Mouse (Mus musculus): ENCODE data around the gene Ywhaq. TPM values are rescaled to one million over a fixed set of nuclear protein-coding genes. Genes with fewer than 3 reads are reported as not detected.

Ywhaq gene
- 897 and 917 TPM in 2 replicates for polyA plus RNA-seq (2014; fragmentation: Nextera tagmentation; extraction: Ambion mirVana)

DNA sequence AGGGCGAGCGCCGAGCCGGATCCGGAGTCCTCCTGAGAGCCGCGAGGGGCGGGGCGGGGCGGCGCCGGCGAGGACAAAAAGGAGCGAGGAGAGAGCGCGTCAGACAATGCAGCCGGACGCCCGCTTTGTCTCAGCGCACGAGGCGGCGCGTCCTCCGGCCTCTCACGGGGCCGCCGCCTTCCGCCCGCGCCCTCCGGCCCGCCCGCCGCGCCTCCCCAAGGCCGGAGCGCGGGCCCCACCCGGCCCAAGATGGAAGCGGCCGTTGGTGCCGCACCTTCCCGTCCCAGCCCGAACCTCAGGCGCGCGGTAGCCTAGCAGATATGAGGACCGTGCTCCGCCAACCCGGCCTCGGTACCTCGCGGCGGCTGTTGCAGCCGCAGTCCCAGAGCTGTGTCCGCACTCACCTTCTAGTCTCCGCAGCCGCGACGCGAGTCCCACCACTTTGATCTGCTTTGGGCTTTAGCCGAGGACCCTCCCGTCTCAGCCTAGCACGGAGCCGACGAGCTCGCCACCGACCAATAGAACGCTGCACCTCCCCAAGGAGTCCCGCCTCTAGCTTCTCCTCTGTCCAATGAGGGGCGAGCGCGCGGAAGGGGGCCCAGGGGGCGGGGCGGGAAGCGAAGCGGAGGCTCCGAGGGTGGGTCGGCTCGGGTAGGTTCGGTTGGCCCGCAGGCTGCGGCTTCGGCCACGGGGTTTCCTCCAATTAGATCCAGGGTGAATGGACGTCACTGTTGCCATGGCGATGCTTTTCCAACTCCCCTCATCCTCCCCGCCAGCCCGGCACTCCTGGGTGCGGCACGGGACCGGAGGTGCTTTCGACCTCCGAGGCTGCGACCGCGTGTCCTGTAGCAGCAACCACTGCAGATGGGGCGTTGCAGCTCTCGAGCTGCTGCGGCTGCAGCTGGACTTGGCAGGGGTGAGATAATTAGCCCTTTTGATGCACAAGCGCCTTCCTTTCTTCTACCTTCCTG is at the start of gene Ywhaq:
Ywhaq (minus strand) TSS at position 538 of the 971 bp plus-strand sequence.
- Histone ChIP-seq H3K27me3 (ENCODE audit: control insufficient read depth, insufficient read depth, low read length) (no peaks in the 10 kb centered on the region), H3K9ac (ENCODE audit: low read length) (peak within 1 kb of the TSS; percentile 98), H3K9me3 (ENCODE audit: control insufficient read depth, low read length) (peaks cover 5% of the 10 kb centered on the region; the same call in 1 of the 2 replicates), H3K4me3 (ENCODE audit: low read depth, low read length) (peak within 1 kb of the TSS; percentile 59), H3K4me1 (ENCODE audit: control insufficient read depth, insufficient read depth, low read length) (no peaks in the 10 kb centered on the region), H3K4me2 (ENCODE audit: low read depth, severe bottlenecking) (peak within 1 kb of the TSS; percentile 61), H3K36me3 (ENCODE audit: control insufficient read depth, insufficient read depth, low read length) (peaks cover 15% of the 10 kb centered on the region), H3K27ac (replicated peaks; ENCODE audit: low read depth, low read length) (peak within 1 kb of the TSS; percentile 95)
- ATAC-seq (ENCODE audit: insufficient number of reproducible peaks, low FRiP score, low TSS enrichment, low read depth) (peak; percentile 99), DNase-seq (ENCODE audit: low spot score) (peak; percentile 98)
- 0% methylated on average over 81 of the region's 103 CpGs for WGBS

DNA sequence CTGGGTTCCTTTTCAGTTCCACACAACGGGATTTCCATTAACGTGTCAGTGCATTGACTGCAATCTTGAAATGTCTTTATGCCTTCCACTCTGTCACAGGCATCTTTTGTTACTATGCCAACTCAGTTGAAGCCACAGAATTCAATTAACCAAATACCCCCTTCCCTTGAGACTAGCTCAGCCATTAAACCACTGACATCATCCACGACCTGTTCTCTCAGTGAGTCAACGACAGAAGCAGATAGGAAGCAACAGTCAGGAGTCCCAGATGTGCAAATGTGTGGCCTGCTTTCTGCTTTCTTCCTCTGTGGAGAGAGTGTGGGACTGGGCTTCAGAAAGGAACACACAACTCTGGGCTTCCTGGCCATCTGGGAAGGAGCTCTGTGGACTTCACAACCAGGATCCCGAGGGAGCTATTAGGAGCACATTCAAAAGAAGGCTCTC is 46.0 kb upstream of the Ywhaq start:
- no peaks in the 10 kb centered on the region for H3K36me3 ChIP-seq (ENCODE audit: control insufficient read depth, insufficient read depth, low read length)
- no peaks in the 10 kb centered on the region for H3K9me3 ChIP-seq (ENCODE audit: control insufficient read depth, low read length)
- H3K4me3 ChIP-seq (ENCODE audit: low read depth, low read length): no peak overlapping the region
- no peak overlapping the region for H3K27ac ChIP-seq (replicated peaks; ENCODE audit: low read depth, low read length)
- WGBS: 73% methylated on average over 5 of the region's 5 CpGs
- H3K4me2 ChIP-seq (ENCODE audit: low read depth, severe bottlenecking): no peak overlapping the region
- ATAC-seq (ENCODE audit: insufficient number of reproducible peaks, low FRiP score, low TSS enrichment, low read depth): no peak
- no peaks in the 10 kb centered on the region for H3K4me1 ChIP-seq (ENCODE audit: control insufficient read depth, insufficient read depth, low read length)
- no peaks in the 10 kb centered on the region for H3K27me3 ChIP-seq (ENCODE audit: control insufficient read depth, insufficient read depth, low read length)
- DNase-seq (ENCODE audit: low spot score): no peak
- H3K9ac ChIP-seq (ENCODE audit: low read length): no peak overlapping the region

DNA sequence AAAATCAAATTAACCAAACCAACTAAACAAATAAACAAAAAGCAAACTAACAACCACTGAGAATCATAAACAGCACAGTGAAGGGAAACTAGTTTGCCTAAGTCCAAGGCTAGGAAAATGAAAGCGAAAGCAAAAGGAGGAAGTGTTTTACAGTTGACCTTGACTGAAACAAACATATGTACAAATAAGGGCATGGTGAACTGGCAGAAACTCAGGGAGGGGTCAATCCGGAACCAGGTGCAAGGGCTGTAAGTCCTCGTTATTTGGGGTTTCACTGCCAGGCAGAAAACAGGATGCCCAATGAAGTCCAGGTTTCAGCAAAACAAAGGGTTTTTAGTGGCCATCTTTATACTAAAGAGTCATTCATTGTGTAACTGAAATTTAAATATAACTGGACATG is 45.2 kb upstream of the Ywhaq start:
- no peak overlapping the region for H3K4me3 ChIP-seq (ENCODE audit: low read depth, low read length)
- H3K9me3 ChIP-seq (ENCODE audit: control insufficient read depth, low read length): no peaks in the 10 kb centered on the region
- no peak overlapping the region for H3K9ac ChIP-seq (ENCODE audit: low read length)
- H3K4me1 ChIP-seq (ENCODE audit: control insufficient read depth, insufficient read depth, low read length): no peaks in the 10 kb centered on the region
- 74% methylated on average over 3 of the region's 3 CpGs for WGBS
- no peaks in the 10 kb centered on the region for H3K36me3 ChIP-seq (ENCODE audit: control insufficient read depth, insufficient read depth, low read length)
- no peak for ATAC-seq (ENCODE audit: insufficient number of reproducible peaks, low FRiP score, low TSS enrichment, low read depth)
- H3K27ac ChIP-seq (replicated peaks; ENCODE audit: low read depth, low read length): no peak overlapping the region
- no peak for DNase-seq (ENCODE audit: low spot score)
- no peak overlapping the region for H3K4me2 ChIP-seq (ENCODE audit: low read depth, severe bottlenecking)
- no peaks in the 10 kb centered on the region for H3K27me3 ChIP-seq (ENCODE audit: control insufficient read depth, insufficient read depth, low read length)

DNA sequence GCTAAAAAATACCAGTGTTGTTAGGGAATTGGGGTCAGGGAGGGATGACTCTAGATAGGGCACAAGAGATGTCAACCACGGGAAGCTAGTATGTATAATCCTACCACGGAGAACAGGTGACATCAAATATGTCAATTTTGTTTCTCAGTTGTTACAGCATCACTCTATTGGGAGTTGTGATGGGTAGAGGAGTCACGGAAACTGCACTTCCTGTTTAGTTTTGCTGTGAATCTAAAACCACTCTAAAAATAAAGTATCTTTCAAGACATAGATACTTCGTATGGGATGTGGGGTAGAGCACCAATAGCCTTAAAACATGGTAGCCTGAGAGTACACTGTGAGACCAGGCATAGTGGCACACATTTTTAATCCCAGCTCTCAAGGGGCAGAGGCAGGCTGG is 42.2 kb upstream of the Ywhaq start:
- H3K27ac ChIP-seq (replicated peaks; ENCODE audit: low read depth, low read length): no peak overlapping the region
- no peaks in the 10 kb centered on the region for H3K9me3 ChIP-seq (ENCODE audit: control insufficient read depth, low read length)
- ATAC-seq (ENCODE audit: insufficient number of reproducible peaks, low FRiP score, low TSS enrichment, low read depth) (no peak), DNase-seq (ENCODE audit: low spot score) (no peak)
- H3K4me1 ChIP-seq (ENCODE audit: control insufficient read depth, insufficient read depth, low read length): no peaks in the 10 kb centered on the region
- 85% methylated on average over 4 of the region's 4 CpGs for WGBS
- no peaks in the 10 kb centered on the region for H3K27me3 ChIP-seq (ENCODE audit: control insufficient read depth, insufficient read depth, low read length)
- H3K4me2 ChIP-seq (ENCODE audit: low read depth, severe bottlenecking): no peak overlapping the region
- no peaks in the 10 kb centered on the region for H3K36me3 ChIP-seq (ENCODE audit: control insufficient read depth, insufficient read depth, low read length)
- H3K4me3 ChIP-seq (ENCODE audit: low read depth, low read length): no peak overlapping the region
- no peak overlapping the region for H3K9ac ChIP-seq (ENCODE audit: low read length)

DNA sequence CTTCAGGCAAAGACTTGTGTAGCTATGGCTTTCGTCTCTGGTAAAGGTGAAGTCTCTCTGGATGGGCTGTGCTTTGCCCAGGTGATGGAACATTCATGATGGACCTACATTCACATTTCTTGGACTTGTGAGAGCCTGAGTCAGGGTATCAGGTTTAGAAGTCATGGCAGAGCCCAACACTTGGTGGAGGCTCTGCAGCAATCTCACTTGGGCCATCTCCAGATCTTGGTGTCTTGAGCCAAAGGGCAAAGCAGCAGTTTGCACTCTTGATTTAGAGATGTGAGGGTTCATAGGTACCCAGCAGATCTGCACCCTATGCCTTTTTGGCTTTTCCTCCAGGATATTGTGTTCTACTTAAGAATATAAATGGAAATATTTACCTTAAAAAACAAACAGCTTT is 38.6 kb upstream of the Ywhaq start:
- Histone ChIP-seq H3K4me3 (ENCODE audit: low read depth, low read length) (no peak overlapping the region), H3K9me3 (ENCODE audit: control insufficient read depth, low read length) (no peaks in the 10 kb centered on the region), H3K9ac (ENCODE audit: low read length) (no peak overlapping the region), H3K27ac (replicated peaks; ENCODE audit: low read depth, low read length) (no peak overlapping the region), H3K4me1 (ENCODE audit: control insufficient read depth, insufficient read depth, low read length) (no peaks in the 10 kb centered on the region), H3K27me3 (ENCODE audit: control insufficient read depth, insufficient read depth, low read length) (no peaks in the 10 kb centered on the region), H3K36me3 (ENCODE audit: control insufficient read depth, insufficient read depth, low read length) (no peaks in the 10 kb centered on the region), H3K4me2 (ENCODE audit: low read depth, severe bottlenecking) (no peak overlapping the region)
- 96% methylated on average over 1 of the region's 1 CpGs for WGBS
- ATAC-seq (ENCODE audit: insufficient number of reproducible peaks, low FRiP score, low TSS enrichment, low read depth): no peak
- no peak for DNase-seq (ENCODE audit: low spot score)

DNA sequence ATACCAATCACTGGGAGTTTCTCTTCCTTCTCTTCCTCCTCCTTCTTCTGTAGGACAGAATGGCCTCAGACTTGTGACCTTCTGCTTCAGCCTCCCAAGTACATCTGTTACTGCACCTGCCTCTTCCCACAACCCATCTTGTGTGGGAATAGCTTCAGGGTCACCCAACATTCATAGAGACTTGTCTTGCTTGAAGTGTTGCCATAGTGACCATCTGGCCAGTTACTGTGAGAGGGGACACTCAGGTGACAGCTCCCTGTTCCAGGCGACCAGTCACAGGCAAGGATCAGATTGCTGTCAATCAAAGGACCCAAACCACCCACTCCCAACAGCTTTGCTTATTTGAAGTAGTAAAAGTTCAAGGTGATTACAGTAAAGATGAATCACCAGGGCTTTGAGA is 34.3 kb upstream of the Ywhaq start:
- Histone ChIP-seq H3K4me1 (ENCODE audit: control insufficient read depth, insufficient read depth, low read length) (no peaks in the 10 kb centered on the region), H3K9ac (ENCODE audit: low read length) (no peak overlapping the region), H3K4me3 (ENCODE audit: low read depth, low read length) (no peak overlapping the region), H3K27ac (replicated peaks; ENCODE audit: low read depth, low read length) (no peak overlapping the region), H3K36me3 (ENCODE audit: control insufficient read depth, insufficient read depth, low read length) (no peaks in the 10 kb centered on the region), H3K9me3 (ENCODE audit: control insufficient read depth, low read length) (no peaks in the 10 kb centered on the region), H3K4me2 (ENCODE audit: low read depth, severe bottlenecking) (no peak overlapping the region), H3K27me3 (ENCODE audit: control insufficient read depth, insufficient read depth, low read length) (no peaks in the 10 kb centered on the region)
- no peak for ATAC-seq (ENCODE audit: insufficient number of reproducible peaks, low FRiP score, low TSS enrichment, low read depth)
- DNase-seq (ENCODE audit: low spot score): no peak
- WGBS: 37% methylated on average over 1 of the region's 1 CpGs

DNA sequence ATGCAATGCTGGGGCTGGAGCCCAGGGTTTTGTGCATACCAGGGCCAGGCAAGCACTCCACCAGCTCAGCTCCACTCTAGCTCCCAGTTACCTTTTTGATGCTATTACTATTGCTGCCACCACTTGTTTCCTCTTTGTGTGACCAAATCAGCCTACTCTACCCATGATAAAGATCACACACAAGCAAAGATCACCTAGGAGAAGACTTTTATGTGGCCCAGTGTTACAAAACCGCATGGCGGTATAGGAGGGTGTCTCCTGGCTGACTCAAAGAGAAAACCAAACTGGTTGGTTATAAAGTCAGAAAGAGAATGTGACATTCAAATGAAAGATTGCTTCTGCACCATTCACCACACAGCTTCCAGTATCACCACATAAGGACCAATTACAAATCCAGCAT is 33.9 kb upstream of the Ywhaq start:
- H3K27ac ChIP-seq (replicated peaks; ENCODE audit: low read depth, low read length): no peak overlapping the region
- no peaks in the 10 kb centered on the region for H3K27me3 ChIP-seq (ENCODE audit: control insufficient read depth, insufficient read depth, low read length)
- no peak overlapping the region for H3K9ac ChIP-seq (ENCODE audit: low read length)
- no peaks in the 10 kb centered on the region for H3K9me3 ChIP-seq (ENCODE audit: control insufficient read depth, low read length)
- no peaks in the 10 kb centered on the region for H3K36me3 ChIP-seq (ENCODE audit: control insufficient read depth, insufficient read depth, low read length)
- no peak for DNase-seq (ENCODE audit: low spot score)
- no peaks in the 10 kb centered on the region for H3K4me1 ChIP-seq (ENCODE audit: control insufficient read depth, insufficient read depth, low read length)
- WGBS: 91% methylated on average over 2 of the region's 2 CpGs
- no peak overlapping the region for H3K4me2 ChIP-seq (ENCODE audit: low read depth, severe bottlenecking)
- ATAC-seq (ENCODE audit: insufficient number of reproducible peaks, low FRiP score, low TSS enrichment, low read depth): no peak
- H3K4me3 ChIP-seq (ENCODE audit: low read depth, low read length): no peak overlapping the region

DNA sequence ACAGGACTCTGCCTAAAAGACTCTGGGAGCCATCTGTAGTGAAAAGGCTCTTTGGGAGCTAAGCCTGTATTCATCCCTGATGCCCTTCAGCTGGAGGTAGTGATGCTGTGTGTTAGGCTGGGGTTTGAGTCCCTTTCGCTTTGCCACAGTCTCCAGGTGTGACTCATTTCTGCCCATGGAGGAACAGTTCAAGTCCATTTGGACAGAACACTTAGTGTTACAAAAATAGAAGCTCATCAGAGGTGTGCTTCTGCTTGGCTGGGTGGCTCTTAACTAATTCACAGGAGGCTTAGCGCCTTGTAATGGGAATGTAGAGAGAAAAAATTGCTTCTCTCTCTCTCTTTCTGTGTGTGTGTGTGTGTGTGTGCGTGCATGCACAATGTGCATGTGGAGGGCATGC is 26.3 kb upstream of the Ywhaq start:
- Histone ChIP-seq H3K36me3 (ENCODE audit: control insufficient read depth, insufficient read depth, low read length) (no peaks in the 10 kb centered on the region), H3K9me3 (ENCODE audit: control insufficient read depth, low read length) (no peaks in the 10 kb centered on the region), H3K27ac (replicated peaks; ENCODE audit: low read depth, low read length) (no peak overlapping the region), H3K4me3 (ENCODE audit: low read depth, low read length) (no peak overlapping the region), H3K27me3 (ENCODE audit: control insufficient read depth, insufficient read depth, low read length) (no peaks in the 10 kb centered on the region), H3K4me2 (ENCODE audit: low read depth, severe bottlenecking) (no peak overlapping the region), H3K9ac (ENCODE audit: low read length) (no peak overlapping the region), H3K4me1 (ENCODE audit: control insufficient read depth, insufficient read depth, low read length) (no peaks in the 10 kb centered on the region)
- DNase-seq (ENCODE audit: low spot score) (no peak), ATAC-seq (ENCODE audit: insufficient number of reproducible peaks, low FRiP score, low TSS enrichment, low read depth) (no peak)
- WGBS: 95% methylated on average over 3 of the region's 3 CpGs
